Mouse (Mus musculus): ENCODE results near the gene D10Wsu102e.

- TF ChIP-seq CTCF (IDR thresholded peaks at IDR 0.05; ENCODE audit: insufficient read depth, low read length), result no peak
- no peak for TF ChIP-seq POLR2A (IDR thresholded peaks at IDR 0.05; ENCODE audit: borderline replicate concordance, extremely low read depth, low read depth, low read length)
Measured at GRCm38 (mm10) chr10:83374045-83374656, 14.1 kb downstream of the D10Wsu102e start.
